Mouse (Mus musculus) intestine, embryonic 14.5 days (tissue): ENCODE measurements around the gene Ppp2ca. TPM values are rescaled to one million over a fixed set of nuclear protein-coding genes. Genes with fewer than 3 reads are reported as not detected.

Source experiments
- microRNA-seq: library from miRNA; unstranded; fragments of <30 nt; microRNA quantifications from one replicate; pipeline ENCODE4, GENCODE M21; 2016
- polyA plus RNA-seq: library from polyadenylated mRNA; unstranded; fragments of >200 nt; fragmentation: Nextera tagmentation; extraction: Ambion mirVana; gene quantifications from 2 replicates; pipeline ENCODE4 v1.2.1, GENCODE M21; 2014

Ppp2ca gene
- polyA plus RNA-seq, 1 experiment from 2014 or later = 83.9 TPM

Small RNAs within 50 kb of the gene (microRNA-seq; reads per million reads assigned to microRNA genes)
- gene Gm24157 = not detected
- gene Mir3061 = 12.5 reads per million, percentile 42 among the genes with 10 or more reads in this experiment

Other genes with a start within 250 kb of the Ppp2ca start
- 0.82 and 0.95 TPM in 2 replicates for gene Jade2, start 241.0 kb upstream of the Ppp2ca start, polyA plus RNA-seq
- gene Cdkn2aipnl, start 131.0 kb upstream of the Ppp2ca start, polyA plus RNA-seq = 99.5 and 103 TPM in 2 replicates
- 139 and 145 TPM in 2 replicates for gene Ube2b, start 97.9 kb upstream of the Ppp2ca start, polyA plus RNA-seq
- 5.3 and 6.2 TPM in 2 replicates for gene Cdkl3, start 94.5 kb upstream of the Ppp2ca start, polyA plus RNA-seq
- not detected in 2 replicates for gene Olfr1373, start 46.8 kb downstream of the Ppp2ca start, polyA plus RNA-seq
- not detected in 2 replicates for gene Olfr1371, start 115.3 kb downstream of the Ppp2ca start, polyA plus RNA-seq
- 743 and 772 TPM in 2 replicates for gene Skp1a, start 133.3 kb downstream of the Ppp2ca start, polyA plus RNA-seq
- gene Tcf7, start 184.3 kb downstream of the Ppp2ca start, polyA plus RNA-seq = 7.8 and 9.5 TPM in 2 replicates